Mouse (Mus musculus) small intestine, adult 2 months (tissue): ENCODE data around the gene Nfatc2.

ENCODE experiments used
- CTCF ChIP-seq: fragments of 200-500 bp; IDR thresholded peaks from 2 replicates; pipeline ENCODE4 v1.5.1; 2012; ENCODE audit warnings: low read depth, mild to moderate bottlenecking, control low read depth, inconsistent platforms, low read length, moderate library complexity, mixed read lengths; ENCODE audit not compliant: insufficient replicate concordance, insufficient read length; ENCODE audit errors: extremely low read depth
- POLR2A ChIP-seq: fragments of 200-500 bp; IDR thresholded peaks from 2 replicates; pipeline ENCODE4 v1.6.1; 2012; ENCODE audit warnings: low read depth, mild to moderate bottlenecking, control low read depth, inconsistent platforms, low read length, moderate library complexity

GRCm38 (mm10) chr2:168565538-168566253 lies 35.8 kb downstream of the Nfatc2 start:
- TF ChIP-seq CTCF, result no peak
- no peak for TF ChIP-seq POLR2A
